ENCODE assay signal across 8 mouse cellular contexts in the genomic region with DNA sequence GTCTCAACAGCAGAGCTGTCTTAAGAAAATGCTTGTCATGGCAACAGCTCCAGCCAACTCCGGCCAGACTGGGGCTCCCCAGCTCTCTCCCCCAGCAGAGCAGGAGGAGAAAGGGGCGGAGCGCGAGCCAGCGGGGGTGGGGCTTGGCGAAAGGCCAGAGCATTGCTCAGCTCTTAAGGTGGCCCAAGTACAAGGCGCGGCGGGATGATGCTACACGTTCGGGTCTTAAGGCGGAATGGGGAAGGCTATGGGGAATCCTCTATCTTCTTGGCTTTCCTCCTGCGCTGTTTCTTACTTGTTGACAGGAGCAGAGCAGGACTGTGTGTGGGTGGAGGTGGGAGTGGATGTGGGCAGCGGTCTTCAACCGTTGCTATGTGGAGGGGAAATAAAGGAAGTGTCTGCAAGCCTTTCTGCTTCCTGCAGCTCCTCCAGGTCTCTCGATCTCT. TPM values are rescaled to one million over a fixed set of nuclear protein-coding genes. Genes with fewer than 3 reads are reported as not detected.
DNase-seq lines count a peak whose midpoint lies in the region; ATAC-seq and TF ChIP-seq lines count a peak whose summit lies in the region.

Gene Atp2b4, minus strand, starts transcription at position 94 of the 446 bp plus-strand sequence.

- TF ChIP-seq POLR2A in brain, embryonic 14.5 days (IDR thresholded peaks at IDR 0.05; ENCODE audit: borderline replicate concordance, extremely low read depth, insufficient read depth, insufficient read length, poor library complexity, severe bottlenecking): no peak
- TF ChIP-seq POLR2A in liver, adult 2 months (IDR thresholded peaks at IDR 0.05; ENCODE audit: extremely low read depth, insufficient read depth, low read length): no peak
- TF ChIP-seq POLR2A in myocyte (IDR thresholded peaks at IDR 0.05; ENCODE audit: insufficient read length, low read depth): no peak

- H3K79me3 ChIP-seq in C2C12 (ENCODE audit: low read depth): no peaks in the 10 kb centered on the region

- ATAC-seq in heart, embryonic 11.5 days (replicated peaks; ENCODE audit: insufficient number of reproducible peaks, low FRiP score, low TSS enrichment): peak; percentile 86
- ATAC-seq in kidney, embryonic 16.5 days (ENCODE audit: low FRiP score, low TSS enrichment): peak; percentile 92

- H3K4me3 ChIP-seq in C2C12 (ENCODE audit: insufficient read depth, poor library complexity, severe bottlenecking): peak within 1 kb of the TSS; percentile 30
- peak within 1 kb of the TSS; percentile 85 for H3K4me3 ChIP-seq in erythroblast, embryonic 14.5 days (replicated peaks)
- H3K4me3 ChIP-seq in heart, embryonic 11.5 days (ENCODE audit: low read depth, low read length): peak within 1 kb of the TSS; percentile 75
- peak within 1 kb of the TSS; percentile 64 for H3K4me3 ChIP-seq in kidney, embryonic 16.5 days (ENCODE audit: low read length)
- H3K4me3 ChIP-seq in liver, adult 2 months (ENCODE audit: insufficient read depth, low read depth, low read length): peak within 1 kb of the TSS; percentile 87
- peak within 1 kb of the TSS; percentile 76 for H3K4me3 ChIP-seq in myocyte

- H3ac ChIP-seq in C2C12 (ENCODE audit: control insufficient read depth, insufficient read length, low read depth) (peak within 1 kb of the TSS; percentile 75), myocyte (ENCODE audit: control insufficient read depth, insufficient read length) (no peak within 1 kb of the TSS)

- peak within 1 kb of the TSS; percentile 79 for H3K27ac ChIP-seq in heart, embryonic 11.5 days (ENCODE audit: low read depth, low read length)
- no peak within 1 kb of the TSS; the same call in 1 of the 2 replicates for H3K27ac ChIP-seq in kidney, embryonic 16.5 days (ENCODE audit: low read length)
- no peak within 1 kb of the TSS for H3K27ac ChIP-seq in liver, adult 2 months (replicated peaks; ENCODE audit: insufficient read depth, low read depth, low read length)

- peak within 1 kb of the TSS; percentile 80 for H3K9ac ChIP-seq in heart, embryonic 11.5 days (ENCODE audit: low read depth, low read length)
- H3K9ac ChIP-seq in kidney, embryonic 16.5 days (replicated peaks; ENCODE audit: low read length): peak within 1 kb of the TSS; percentile 66
- H3K9ac ChIP-seq in liver, adult 2 months (ENCODE audit: low read depth, low read length): peak within 1 kb of the TSS; percentile 66

- under 1% methylated on average over 16 of the region's 16 CpGs for WGBS in heart, embryonic 11.5 days (ENCODE audit: insufficient replicate concordance)
- WGBS in kidney, embryonic 16.5 days: under 1% methylated on average over 15 of the region's 16 CpGs
- 1% methylated on average over 16 of the region's 16 CpGs for WGBS in liver, adult 2 months

- peaks cover 82% of the 10 kb centered on the region for H3K4me1 ChIP-seq in erythroblast, embryonic 14.5 days (ENCODE audit: control insufficient read depth)
- H3K4me1 ChIP-seq in heart, embryonic 11.5 days (ENCODE audit: control insufficient read depth, insufficient read depth, low read length): peaks cover 46% of the 10 kb centered on the region
- H3K4me1 ChIP-seq in kidney, embryonic 16.5 days (ENCODE audit: insufficient read depth, low read length): peaks cover 32% of the 10 kb centered on the region
- no peaks in the 10 kb centered on the region for H3K4me1 ChIP-seq in liver, adult 2 months (ENCODE audit: control insufficient read depth, insufficient read depth, low read length)

- peak; percentile 96 for DNase-seq in brain, embryonic 14.5 days (ENCODE audit: low read depth)
- peak; percentile 53 for DNase-seq in liver, adult 2 months (ENCODE audit: extremely low read depth, low read depth, low spot score)
- DNase-seq in splenic B cell, adult 2 months (ENCODE audit: low read depth, low spot score): peak; percentile 78

- H3K27me3 ChIP-seq in C2C12 (ENCODE audit: control insufficient read depth, insufficient read depth, insufficient read length): no peaks in the 10 kb centered on the region
- no peaks in the 10 kb centered on the region; the same call in 1 of the 2 replicates for H3K27me3 ChIP-seq in erythroblast, embryonic 14.5 days (ENCODE audit: control insufficient read depth)
- no peaks in the 10 kb centered on the region for H3K27me3 ChIP-seq in heart, embryonic 11.5 days (ENCODE audit: control insufficient read depth, insufficient read depth, low read length)
- no peaks in the 10 kb centered on the region for H3K27me3 ChIP-seq in kidney, embryonic 16.5 days (ENCODE audit: insufficient read depth, low read length)
- H3K27me3 ChIP-seq in liver, adult 2 months (ENCODE audit: control insufficient read depth, insufficient read depth, low read length): no peaks in the 10 kb centered on the region
- H3K27me3 ChIP-seq in myocyte (ENCODE audit: control insufficient read depth, insufficient read depth, insufficient read length): no peaks in the 10 kb centered on the region
- H3K27me3 ChIP-seq in splenic B cell, adult 2 months (ENCODE audit: control insufficient read depth, insufficient read depth, low read length, poor library complexity, severe bottlenecking): no peaks in the 10 kb centered on the region

- H3K36me3 ChIP-seq in C2C12 (ENCODE audit: control insufficient read depth, insufficient read depth) (no peaks in the 10 kb centered on the region), myocyte (ENCODE audit: control insufficient read depth, insufficient read depth) (no peaks in the 10 kb centered on the region)
- H3K36me3 ChIP-seq in erythroblast, embryonic 14.5 days (ENCODE audit: control insufficient read depth): peaks cover 37% of the 10 kb centered on the region
- H3K36me3 ChIP-seq in heart, embryonic 11.5 days (ENCODE audit: control insufficient read depth, insufficient read depth, low read length): no peaks in the 10 kb centered on the region
- H3K36me3 ChIP-seq in kidney, embryonic 16.5 days (ENCODE audit: insufficient read depth, low read length): no peaks in the 10 kb centered on the region
- H3K36me3 ChIP-seq in liver, adult 2 months (ENCODE audit: control insufficient read depth, insufficient read depth, low read length): no peaks in the 10 kb centered on the region
- H3K36me3 ChIP-seq in splenic B cell, adult 2 months (ENCODE audit: control insufficient read depth, insufficient read depth, low read length, poor library complexity, severe bottlenecking): no peaks in the 10 kb centered on the region

- no peak for TF ChIP-seq CTCF in C2C12 (IDR thresholded peaks at IDR 0.05; ENCODE audit: control insufficient read depth, insufficient read depth, insufficient read length)
- TF ChIP-seq CTCF in brain, embryonic 14.5 days (IDR thresholded peaks at IDR 0.05; ENCODE audit: borderline replicate concordance, extremely low read depth, insufficient read depth, insufficient read length): no peak
- TF ChIP-seq CTCF in liver, adult 2 months (IDR thresholded peaks at IDR 0.05; ENCODE audit: low read depth, low read length): no peak

- peak within 1 kb of the TSS; percentile 84 for H3K4me2 ChIP-seq in heart, embryonic 11.5 days
- peak within 1 kb of the TSS; percentile 94 for H3K4me2 ChIP-seq in kidney, embryonic 16.5 days (replicated peaks; ENCODE audit: low read depth, low read length)
- H3K4me2 ChIP-seq in myocyte (ENCODE audit: low read depth): peak within 1 kb of the TSS; percentile 90

- H3K79me2 ChIP-seq in C2C12 (ENCODE audit: control insufficient read depth, insufficient read depth) (no peaks in the 10 kb centered on the region), myocyte (ENCODE audit: control insufficient read depth, insufficient read depth) (peaks cover 33% of the 10 kb centered on the region)
- no peaks in the 10 kb centered on the region for H3K79me2 ChIP-seq in liver, adult 2 months (ENCODE audit: control insufficient read depth, insufficient read depth, low read length)

- H3K9me3 ChIP-seq in erythroblast, embryonic 14.5 days (ENCODE audit: control insufficient read depth, low read length): no peaks in the 10 kb centered on the region
- H3K9me3 ChIP-seq in heart, embryonic 11.5 days (replicated peaks; ENCODE audit: control insufficient read depth, low read length): no peaks in the 10 kb centered on the region
- no peaks in the 10 kb centered on the region for H3K9me3 ChIP-seq in kidney, embryonic 16.5 days (ENCODE audit: low read length)

TF ChIP-seq in C2C12, 6 proteins besides CTCF, POLR2A, EP300 and RAD21:
- TF ChIP-seq MYOD1 (IDR thresholded peaks at IDR 0.05; ENCODE audit: control insufficient read depth, insufficient read length, low read depth): no peak
- TF ChIP-seq MYOG (IDR thresholded peaks at IDR 0.05; ENCODE audit: control insufficient read depth, extremely low read depth, insufficient read length): no peak

TF ChIP-seq in myocyte, 11 proteins besides CTCF, POLR2A, EP300 and RAD21:
- TF ChIP-seq MYOD1 (IDR thresholded peaks at IDR 0.05; ENCODE audit: control insufficient read depth in 1 of 3, insufficient read length in 2 of 3, low read depth in 2 of 3) (no peak), USF1 (IDR thresholded peaks at IDR 0.05; ENCODE audit: low read depth) (no peak), TCF3 (IDR thresholded peaks at IDR 0.05; ENCODE audit: insufficient read length, low read depth) (no peak)
TF ChIP-seq in myocyte: peak in this region for 0.

RNA-seq across cellular contexts. Expression of gene Atp2b4, which starts in this region (rescaled TPM):
- polyA plus RNA-seq in C2C12 (2012; fragmentation: generic; extraction: Trizol) (3.0 TPM), myocyte (2012; fragmentation: generic; extraction: Trizol) (28.1 TPM)
- 13.3 and 25.0 TPM in 2 replicates for polyA plus RNA-seq in brain, embryonic 14.5 days (2012; rRNA removed)
- 6.4 and 7.7 TPM in 2 replicates for polyA plus RNA-seq in erythroblast, embryonic 14.5 days (2012)
- 26.1 and 35.6 TPM in 2 replicates for polyA plus RNA-seq in heart, embryonic 11.5 days (2014; fragmentation: Nextera tagmentation; extraction: Ambion mirVana)
- polyA plus RNA-seq in kidney, embryonic 16.5 days (2015; fragmentation: Nextera tagmentation; extraction: Ambion mirVana): 7.6 and 8.2 TPM in 2 replicates
- 2.4 and 4.2 TPM in 2 replicates for total RNA-seq in liver, adult 2 months (2014; rRNA removed)
- polyA plus RNA-seq in liver, adult 2 months (2012; rRNA removed): 0.66 and 0.86 TPM in 2 replicates

Comparison
In these comparisons a context has a peak if more than half of its experiments do, and no peak if none do; other contexts are left out.
1. H3K4me3 ChIP-seq: peak in every context shown above with its lines; median percentile 87 in liver, adult 2 months; 85 in erythroblast, embryonic 14.5 days; 76 in myocyte; 75 in heart, embryonic 11.5 days; 64 in kidney, embryonic 16.5 days; 30 in C2C12.